Mouse (Mus musculus): ENCODE results near the gene Igfn1.

- TF ChIP-seq CTCF (conservative IDR thresholded peaks at IDR 0.05; ENCODE audit: low read length) (no peak), POU5F1 (IDR thresholded peaks at IDR 0.05; ENCODE audit: borderline replicate concordance, low read length) (no peak)
These were observed 87.3 kb downstream of the Igfn1 start, which contains the start of gene Pkp1 for GRCm38 (mm10) chr1:135918644-135919407.
